Mouse (Mus musculus) small intestine, adult 10 weeks (tissue): ENCODE results near the gene Vmn1r46. TPM values are rescaled to one million over a fixed set of nuclear protein-coding genes. Genes with fewer than 3 reads are reported as not detected.

Source experiments
- polyA plus RNA-seq: library from polyadenylated mRNA; stranded (reverse); fragments of 350-450 nt; fragmentation: Illumina TruSeq; extraction: RNeasy Lipid Tissue Mini Kit (QIAGEN cat#74804); gene quantifications from one replicate; pipeline ENCODE4 v1.2.3, GENCODE M21; 2014; ENCODE audit warnings: low replicate concordance

The Vmn1r46 gene
- polyA plus RNA-seq: not detected

GRCm38 (mm10) chr6:89969013-89969412 is at the start of gene Vmn1r46:
Gene Vmn1r46 (plus strand): TSS chr6:89969313.

DNA sequence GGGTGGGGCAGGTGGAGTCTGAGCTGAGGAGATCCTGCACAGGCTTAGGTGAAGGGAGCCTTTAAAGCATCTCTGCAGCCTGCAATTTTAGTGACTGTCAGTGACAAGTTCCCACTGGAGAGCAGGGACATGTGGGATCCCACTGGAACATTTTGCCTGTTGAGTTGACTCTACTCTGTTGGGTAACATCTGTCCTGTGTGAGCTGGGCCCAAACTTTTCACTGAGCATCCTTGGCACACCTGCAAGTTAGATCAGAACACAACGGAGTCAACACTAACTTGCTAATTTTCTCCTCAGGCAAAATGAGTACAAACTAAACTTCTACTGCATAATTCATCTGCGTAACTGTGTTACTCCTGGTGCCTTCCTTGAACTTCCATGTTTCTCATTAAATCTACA is 28.6 kb upstream of the Vmn1r46 start, which contains the start of gene Vmn1r45:
Gene Vmn1r45, minus strand, starts transcription at position 101 of the 400 bp plus-strand sequence.

DNA sequence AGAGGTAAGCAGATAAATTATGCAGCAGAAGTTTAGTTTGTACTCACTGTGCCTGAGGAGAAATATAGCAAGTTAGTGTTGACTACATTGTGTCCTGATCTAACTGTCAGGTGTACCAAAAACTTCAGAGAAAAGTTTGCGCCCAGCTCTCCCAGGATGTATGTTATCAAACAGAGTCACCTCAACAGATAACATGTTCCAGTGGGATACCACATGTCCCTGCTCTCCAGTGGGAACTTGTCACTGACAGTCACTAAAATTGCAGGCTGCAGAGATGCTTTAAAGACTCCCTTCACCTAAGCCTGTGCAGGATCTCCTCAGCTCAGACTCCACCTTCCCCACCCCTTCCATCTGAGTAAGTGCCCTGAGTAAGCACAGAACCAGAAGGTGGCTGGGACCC is 46.7 kb downstream of the Vmn1r46 start, which contains the start of gene Vmn1r47:
Gene Vmn1r47, plus strand, starts transcription at position 301 of the 400 bp plus-strand sequence.

Other genes with a start within 250 kb of the Vmn1r46 start
- not detected for gene Vmn1r41, start 228.5 kb upstream of the Vmn1r46 start, polyA plus RNA-seq
- not detected for gene Vmn1r42, start 92.9 kb upstream of the Vmn1r46 start, polyA plus RNA-seq
- not detected for gene Vmn1r43, start 92.9 kb upstream of the Vmn1r46 start, polyA plus RNA-seq
- not detected for gene Vmn1r44, start 85.7 kb upstream of the Vmn1r46 start, polyA plus RNA-seq
- not detected for gene Vmn1r45, start 28.7 kb upstream of the Vmn1r46 start, polyA plus RNA-seq
- gene Vmn1r47, start 46.8 kb downstream of the Vmn1r46 start, polyA plus RNA-seq: not detected
- gene Vmn1r48, start 67.5 kb downstream of the Vmn1r46 start, polyA plus RNA-seq: not detected
- gene Vmn1r49, start 109.2 kb downstream of the Vmn1r46 start, polyA plus RNA-seq: not detected
- not detected for gene Vmn1r50, start 132.1 kb downstream of the Vmn1r46 start, polyA plus RNA-seq
- not detected for gene Vmn1r51, start 153.3 kb downstream of the Vmn1r46 start, polyA plus RNA-seq
- not detected for gene Vmn1r52, start 205.5 kb downstream of the Vmn1r46 start, polyA plus RNA-seq
- gene V1ra8, start 233.5 kb downstream of the Vmn1r46 start, polyA plus RNA-seq: not detected